Mouse (Mus musculus) spleen, postnatal 0 days (tissue): ENCODE results near the gene Ensa. TPM values are rescaled to one million over a fixed set of nuclear protein-coding genes. Genes with fewer than 3 reads are reported as not detected.

Experiments
- polyA plus RNA-seq: library from polyadenylated mRNA; unstranded; fragments of >200 nt; fragmentation: Nextera tagmentation; extraction: Ambion mirVana; gene quantifications from 2 replicates; pipeline ENCODE4 v1.2.1, GENCODE M21; 2015

Ensa gene
- 40.4 and 42.2 TPM in 2 replicates for polyA plus RNA-seq

DNA sequence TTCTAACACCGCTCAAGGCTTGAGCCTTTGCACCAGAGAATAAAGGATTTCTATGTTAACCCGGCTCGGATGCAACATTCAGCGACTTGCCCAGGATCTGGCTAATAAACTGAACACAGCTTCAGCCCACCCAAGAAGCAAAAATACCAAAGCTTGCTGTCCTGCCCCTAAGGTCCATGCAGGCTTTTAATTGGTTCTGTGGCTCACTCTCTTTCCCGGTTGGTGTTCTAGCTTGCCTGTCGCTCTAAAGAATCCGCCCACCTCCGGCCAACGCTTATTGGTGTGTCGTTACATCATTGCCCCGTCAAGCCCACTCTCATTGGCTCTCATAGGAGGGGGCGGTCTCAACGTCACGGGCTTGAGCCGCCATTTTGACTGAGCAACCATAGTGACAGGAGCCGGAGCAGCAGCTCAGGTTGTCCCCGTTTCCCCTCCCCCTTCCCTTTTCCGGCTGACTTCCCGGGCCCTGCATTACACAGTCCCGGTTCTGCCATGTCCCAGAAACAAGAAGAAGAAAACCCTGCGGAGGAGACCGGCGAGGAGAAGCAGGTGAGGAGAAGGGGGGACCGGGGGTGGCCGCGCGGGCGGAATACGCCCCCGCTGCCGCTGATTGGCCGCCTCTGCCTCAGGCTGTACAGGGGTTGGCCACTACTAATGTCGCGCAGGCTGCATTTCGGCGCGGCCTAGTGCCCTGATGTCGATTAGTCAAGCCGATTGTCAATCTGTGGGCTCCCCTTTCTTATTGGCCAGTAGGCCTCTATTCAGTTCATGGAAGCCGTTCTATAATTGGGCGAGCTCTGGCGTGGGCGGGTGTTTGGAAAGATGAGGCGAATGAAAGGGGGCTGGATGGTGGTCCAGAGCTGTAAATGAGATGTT lies at the start of gene Ensa:
TSS of gene Ensa (plus strand) at position 366 of the 876 bp plus-strand sequence.

DNA sequence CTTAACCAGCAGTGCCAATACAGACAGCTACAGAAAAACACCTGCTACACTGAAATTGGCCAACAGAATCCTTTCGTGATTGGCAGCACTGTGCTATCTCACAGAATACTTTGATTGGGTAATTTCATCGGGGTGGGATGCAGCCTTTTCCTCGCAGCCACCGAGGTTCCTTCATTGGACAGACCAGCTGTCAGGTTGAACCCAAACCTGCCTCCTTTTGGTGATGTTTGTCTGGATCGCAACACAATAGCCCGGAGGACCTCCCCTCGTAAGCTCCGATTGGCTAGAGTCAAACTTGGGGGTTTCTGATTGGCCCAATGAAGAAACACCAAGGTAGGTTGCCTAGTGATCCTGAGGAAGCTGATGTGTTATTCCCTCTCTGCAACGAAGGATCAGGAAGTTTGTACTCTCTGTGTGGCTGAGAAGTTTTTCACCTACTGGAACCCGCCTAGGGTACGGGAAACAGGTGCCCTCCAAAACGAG lies 36.1 kb upstream of the Ensa start, which contains the start of gene Golph3l:
TSS of gene Golph3l (plus strand) at position 331 of the 483 bp plus-strand sequence.

GRCm38 (mm10) chr3:95658236-95658867 lies 33.6 kb downstream of the Ensa start, which contains the start of gene Mcl1:
Gene Mcl1, plus strand, starts transcription at chr3:95658788.

Other genes with a start within 250 kb of the Ensa start
- gene 4930558C23Rik, start 222.2 kb upstream of the Ensa start, polyA plus RNA-seq: not detected in 2 replicates
- 15.8 and 16.3 TPM in 2 replicates for gene Arnt, start 190.6 kb upstream of the Ensa start, polyA plus RNA-seq
- 3.7 and 4.8 TPM in 2 replicates for gene Ctsk, start 125.7 kb upstream of the Ensa start, polyA plus RNA-seq
- 57.3 and 86.4 TPM in 2 replicates for gene Ctss, start 98.2 kb upstream of the Ensa start, polyA plus RNA-seq
- gene Hormad1, start 65.3 kb upstream of the Ensa start, polyA plus RNA-seq: not detected in 2 replicates
- gene Golph3l, start 36.1 kb upstream of the Ensa start, polyA plus RNA-seq: 25.2 and 25.6 TPM in 2 replicates
- 55.0 and 55.3 TPM in 2 replicates for gene Mcl1, start 33.8 kb downstream of the Ensa start, polyA plus RNA-seq
- gene Adamtsl4, start 62.9 kb downstream of the Ensa start, polyA plus RNA-seq: 1.9 and 3.0 TPM in 2 replicates
- 26.6 and 30.1 TPM in 2 replicates for gene Ecm1, start 114.6 kb downstream of the Ensa start, polyA plus RNA-seq
- 30.3 and 33.5 TPM in 2 replicates for gene Tars2, start 135.2 kb downstream of the Ensa start, polyA plus RNA-seq
- gene Rprd2, start 193.9 kb downstream of the Ensa start, polyA plus RNA-seq: 13.3 and 13.6 TPM in 2 replicates
- 25.4 and 27.7 TPM in 2 replicates for gene Prpf3, start 230.9 kb downstream of the Ensa start, polyA plus RNA-seq
- 226 and 236 TPM in 2 replicates for gene Mrps21, start 246.5 kb downstream of the Ensa start, polyA plus RNA-seq